Mouse (Mus musculus) CD4-positive, CD25-positive, alpha-beta regulatory T cell, adult 9 weeks (primary cell): ENCODE data around the gene Tmem106a. TPM values are rescaled to one million over a fixed set of nuclear protein-coding genes. Genes with fewer than 3 reads are reported as not detected.

ENCODE experiments used
- polyA plus RNA-seq: library from polyadenylated mRNA; unstranded; fragments of 100-300 nt; shearing (Covaris generic); gene quantifications from one replicate; pipeline ENCODE4 v1.2.1, GENCODE M21; 2017

The Tmem106a gene
- 11.4 TPM for polyA plus RNA-seq

GRCm38 (mm10) chr11:101582054-101583035 is at the start of gene Tmem106a:
Gene Tmem106a (plus strand): TSS chr11:101582242.

GRCm38 (mm10) chr11:101551751-101552475 is 30.1 kb upstream of the Tmem106a start, which contains the start of the genes Brca1 and Nbr1:
Gene Brca1 (minus strand): TSS chr11:101551955.
Gene Nbr1 (plus strand): TSS chr11:101552149.

GRCm38 (mm10) chr11:101599156-101599555 is 17.1 kb downstream of the Tmem106a start, which contains the start of gene Gm11634:
Gene Gm11634 (minus strand): TSS chr11:101599256.

GRCm38 (mm10) chr11:101626995-101627856 is 45.2 kb downstream of the Tmem106a start, which contains the start of gene Rdm1:
Gene Rdm1 (plus strand): TSS chr11:101627195.

Other genes with a start within 250 kb of the Tmem106a start
- not detected for gene G6pc, start 214.7 kb upstream of the Tmem106a start, polyA plus RNA-seq
- 51.8 TPM for gene Aarsd1, start 164.6 kb upstream of the Tmem106a start, polyA plus RNA-seq
- gene Gm27029, start 157.4 kb upstream of the Tmem106a start, polyA plus RNA-seq, result 2.4 TPM
- 7.5 TPM for gene Rundc1, start 157.2 kb upstream of the Tmem106a start, polyA plus RNA-seq
- 0.94 TPM for gene Ptges3l, start 156.9 kb upstream of the Tmem106a start, polyA plus RNA-seq
- 395 TPM for gene Rpl27, start 139.9 kb upstream of the Tmem106a start, polyA plus RNA-seq
- gene Ifi35, start 133.8 kb upstream of the Tmem106a start, polyA plus RNA-seq, result 215 TPM
- gene Rnd2, start 117.2 kb upstream of the Tmem106a start, polyA plus RNA-seq, result not detected
- 0.38 TPM for gene Vat1, start 116.0 kb upstream of the Tmem106a start, polyA plus RNA-seq
- 3.9 TPM for gene Brca1, start 30.3 kb upstream of the Tmem106a start, polyA plus RNA-seq
- 127 TPM for gene Nbr1, start 30.1 kb upstream of the Tmem106a start, polyA plus RNA-seq
- not detected for gene Gm11634, start 17.0 kb downstream of the Tmem106a start, polyA plus RNA-seq
- 74.8 TPM for gene Rdm1, start 45.0 kb downstream of the Tmem106a start, polyA plus RNA-seq
- gene Arl4d, start 83.3 kb downstream of the Tmem106a start, polyA plus RNA-seq, result 2.1 TPM
- 66.9 TPM for gene Dhx8, start 150.7 kb downstream of the Tmem106a start, polyA plus RNA-seq
- not detected for gene Etv4, start 203.1 kb downstream of the Tmem106a start, polyA plus RNA-seq